Mouse (Mus musculus): ENCODE results near the gene Mroh2a.
A peak's percentile ranks its signal among the peaks of the same experiment; 100 is the strongest.

The Mroh2a gene

GRCm38 (mm10) chr1:88226670-88227379 is at the start of gene Mroh2a:
Mroh2a (plus strand) TSS chr1:88226986.
- no peak for DNase-seq (ENCODE audit: low spot score)

GRCm38 (mm10) chr1:88179657-88180056 is 47.1 kb upstream of the Mroh2a start:
- DNase-seq (ENCODE audit: low spot score) = no peak

- no peak for DNase-seq (ENCODE audit: low spot score)
These were observed 40.4 kb upstream of the Mroh2a start for GRCm38 (mm10) chr1:88186325-88186935.

GRCm38 (mm10) chr1:88192136-88192535 is 34.6 kb upstream of the Mroh2a start:
- no peak for DNase-seq (ENCODE audit: low spot score)

- DNase-seq (ENCODE audit: low spot score) = no peak
These were observed 31.1 kb upstream of the Mroh2a start for GRCm38 (mm10) chr1:88195687-88196086.

- no peak for DNase-seq (ENCODE audit: low spot score)
These were observed 29.3 kb upstream of the Mroh2a start for GRCm38 (mm10) chr1:88197443-88197842.

GRCm38 (mm10) chr1:88199996-88200395 is 26.8 kb upstream of the Mroh2a start:
- no peak for DNase-seq (ENCODE audit: low spot score)

GRCm38 (mm10) chr1:88200456-88200855 is 26.3 kb upstream of the Mroh2a start, which contains the start of gene Ugt1a2:
Ugt1a2 (plus strand) TSS chr1:88200601.
- DNase-seq (ENCODE audit: low spot score) = no peak

- peak; percentile 82 for DNase-seq (ENCODE audit: low spot score)
These were observed 21.4 kb upstream of the Mroh2a start, which contains the start of gene Dnajb3 for GRCm38 (mm10) chr1:88205294-88205922. Dnajb3 (minus strand) TSS chr1:88205782.

- no peak for DNase-seq (ENCODE audit: low spot score)
These were observed 19.8 kb upstream of the Mroh2a start for GRCm38 (mm10) chr1:88206843-88207479.

- DNase-seq (ENCODE audit: low spot score) = no peak
These were observed 15.0 kb upstream of the Mroh2a start, which contains the start of gene Ugt1a1 for GRCm38 (mm10) chr1:88211812-88212211. Ugt1a1 (plus strand) TSS chr1:88211959.

GRCm38 (mm10) chr1:88212341-88213045 is 14.3 kb upstream of the Mroh2a start:
- DNase-seq (ENCODE audit: low spot score) = no peak

GRCm38 (mm10) chr1:88213061-88213460 is 13.7 kb upstream of the Mroh2a start:
- DNase-seq (ENCODE audit: low spot score) = no peak

- no peak for DNase-seq (ENCODE audit: low spot score)
These were observed 12.9 kb upstream of the Mroh2a start for GRCm38 (mm10) chr1:88213766-88214461.

GRCm38 (mm10) chr1:88214462-88214952 is 12.3 kb upstream of the Mroh2a start:
- no peak for DNase-seq (ENCODE audit: low spot score)

- DNase-seq (ENCODE audit: low spot score) = no peak
These were observed 11.1 kb upstream of the Mroh2a start for GRCm38 (mm10) chr1:88215466-88216380.

- DNase-seq (ENCODE audit: low spot score) = no peak
These were observed 10.2 kb upstream of the Mroh2a start for GRCm38 (mm10) chr1:88216551-88216950.

GRCm38 (mm10) chr1:88217144-88217543 is 9.6 kb upstream of the Mroh2a start:
- no peak for DNase-seq (ENCODE audit: low spot score)

GRCm38 (mm10) chr1:88217576-88217975 is 9.2 kb upstream of the Mroh2a start:
- no peak for DNase-seq (ENCODE audit: low spot score)

- no peak for DNase-seq (ENCODE audit: low spot score)
These were observed 8.7 kb upstream of the Mroh2a start for GRCm38 (mm10) chr1:88218051-88218450.
